ENCODE assay signal across 32 mouse cellular contexts in the genomic region with DNA sequence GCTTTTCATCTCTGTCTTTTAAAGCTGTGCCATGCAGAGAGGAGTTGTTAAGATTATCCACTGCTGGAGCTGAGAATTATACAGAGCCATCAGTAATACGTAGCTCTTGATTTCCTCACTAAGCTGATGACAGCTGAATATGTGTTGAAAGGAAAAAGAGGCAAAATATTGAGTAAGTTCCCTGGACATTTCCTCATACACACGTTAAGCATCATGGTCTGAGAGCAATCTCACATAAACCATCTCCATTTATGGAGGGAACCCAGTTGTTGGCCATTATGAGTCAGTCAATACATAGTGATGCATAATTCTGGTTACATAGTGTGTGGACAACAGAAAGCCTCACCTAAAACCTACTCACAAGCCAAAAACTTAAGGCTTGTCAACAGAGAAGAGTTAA. TPM values are rescaled to one million over a fixed set of nuclear protein-coding genes. Genes with fewer than 3 reads are reported as not detected.
DNase-seq lines count a peak whose midpoint lies in the region; ATAC-seq and TF ChIP-seq lines count a peak whose summit lies in the region.
"Had no signal": no experiment of that assay in that cellular context is flagged by ENCODE, and none has a peak within 500 bp of the region (broad histone marks: within the 10 kb centered on the region; RNA-seq: fewer than 3 reads in every experiment).

No protein-coding gene starts in this region.

- H3K4me2 ChIP-seq in lung, postnatal 0 days (replicated peaks; ENCODE audit: low read depth, low read length) = no peak overlapping the region
- H3K4me2 ChIP-seq: embryonic facial prominence, embryonic 13.5 days; forebrain, embryonic 13.5 days; heart, embryonic 12.5 days; heart, embryonic 15.5 days; hindbrain, embryonic 13.5 days had no signal

- H3K36me3 ChIP-seq in lung, postnatal 0 days (ENCODE audit: insufficient read depth, low read length) = no peaks in the 10 kb centered on the region
- H3K36me3 ChIP-seq: embryonic facial prominence, embryonic 10.5 days; embryonic facial prominence, embryonic 13.5 days; forebrain, embryonic 10.5 days; G1E; heart, embryonic 12.5 days; heart, embryonic 15.5 days; hindbrain, embryonic 10.5 days; hindbrain, embryonic 13.5 days had no signal

- H3K9ac ChIP-seq in lung, postnatal 0 days (replicated peaks; ENCODE audit: low read depth) = no peak overlapping the region
- H3K9ac ChIP-seq: embryonic facial prominence, embryonic 13.5 days; forebrain, embryonic 13.5 days; heart, embryonic 12.5 days; heart, embryonic 15.5 days; hindbrain, embryonic 13.5 days had no signal

- H3K27ac ChIP-seq in lung, postnatal 0 days (ENCODE audit: low read length) = no peak overlapping the region
- H3K27ac ChIP-seq: embryonic facial prominence, embryonic 10.5 days; embryonic facial prominence, embryonic 13.5 days; forebrain, embryonic 10.5 days; forebrain, embryonic 13.5 days; gastrocnemius, adult 2 months; heart, embryonic 15.5 days; hindbrain, embryonic 10.5 days; hindbrain, embryonic 13.5 days had no signal

- TF ChIP-seq CTCF in lung, postnatal 0 days (IDR thresholded peaks at IDR 0.05) = no peak

- no peaks in the 10 kb centered on the region for H3K4me1 ChIP-seq in lung, postnatal 0 days (ENCODE audit: insufficient read depth, low read depth, low read length)
- H3K4me1 ChIP-seq: forebrain, embryonic 10.5 days; forebrain, embryonic 13.5 days; heart, embryonic 12.5 days; heart, embryonic 15.5 days; hindbrain, embryonic 10.5 days; hindbrain, embryonic 13.5 days had no signal

- 38% methylated on average over 2 of the region's 2 CpGs for WGBS in lung, postnatal 0 days

- H3K9me3 ChIP-seq in lung, postnatal 0 days (ENCODE audit: low read length) = no peaks in the 10 kb centered on the region
- H3K9me3 ChIP-seq: embryonic facial prominence, embryonic 10.5 days; embryonic facial prominence, embryonic 13.5 days; forebrain, embryonic 10.5 days; forebrain, embryonic 13.5 days; G1E; heart, embryonic 15.5 days; hindbrain, embryonic 10.5 days had no signal

- peak; percentile 71 for DNase-seq in lung, postnatal 0 days (ENCODE audit: low spot score)
- no peak for DNase-seq in lung, postnatal 25 days (ENCODE audit: low spot score)
- DNase-seq in ovary, postnatal 14 days (ENCODE audit: low spot score) = no peak
- DNase-seq in left cerebral cortex, adult 9 months (ENCODE audit: low spot score in 2 of 2) = no peak
- DNase-seq in layer of hippocampus, adult 11-12 months (ENCODE audit: low spot score) = no peak
- DNase-seq: adrenal gland, adult 8-10 months; adrenal gland, postnatal 25 days; B cell, adult 2 months; cerebellum, adult 11-12 months; cerebellum, adult 8-10 months; cerebellum, postnatal 10 days; cerebellum, postnatal 36 days; embryo, embryonic 11 days; gastrocnemius, adult 2 months; gastrocnemius, postnatal 14 days; heart, adult 18-20 months; heart, postnatal 10 days; heart, postnatal 36 days had no signal

- no peak overlapping the region for H3K4me3 ChIP-seq in lung, postnatal 0 days (ENCODE audit: low read depth, low read length)
- H3K4me3 ChIP-seq: embryonic facial prominence, embryonic 10.5 days; embryonic facial prominence, embryonic 13.5 days; forebrain, embryonic 10.5 days; forebrain, embryonic 13.5 days; gastrocnemius, adult 2 months; heart, embryonic 12.5 days; heart, embryonic 15.5 days; hindbrain, embryonic 10.5 days; hindbrain, embryonic 13.5 days had no signal

- ATAC-seq in lung, postnatal 0 days = peak; percentile 52
- ATAC-seq in granulocyte monocyte progenitor cell, adult 5-6 weeks (replicated peaks; ENCODE audit: poor library complexity, severe bottlenecking) = peak; percentile 68
- 0 out of 2 replicates have a peak, but pooled peaks have one; percentile 25 for ATAC-seq in monocyte, adult 5-6 weeks (replicated peaks; ENCODE audit: insufficient number of reproducible peaks, low FRiP score, low TSS enrichment, poor library complexity, severe bottlenecking)
- ATAC-seq: forebrain, embryonic 13.5 days; forebrain, embryonic 16.5 days; hindbrain, embryonic 16.5 days had no signal

- no peak for TF ChIP-seq EP300 in lung, postnatal 0 days (IDR thresholded peaks at IDR 0.05)

- no peaks in the 10 kb centered on the region for H3K27me3 ChIP-seq in lung, postnatal 0 days (replicated peaks; ENCODE audit: insufficient read depth, low read length)
- H3K27me3 ChIP-seq: CH12.LX; embryonic facial prominence, embryonic 13.5 days; forebrain, embryonic 13.5 days; heart, embryonic 12.5 days; heart, embryonic 15.5 days; hindbrain, embryonic 13.5 days had no signal

RNA-seq across cellular contexts. Expression of a gene that starts 7.1 kb away (rescaled TPM):
- polyA plus RNA-seq in lung, postnatal 0 days (2015; fragmentation: Nextera tagmentation; extraction: Ambion mirVana) = 4.6 and 5.0 TPM in 2 replicates
- 50.8 and 51.6 TPM in 2 replicates for total RNA-seq in granulocyte monocyte progenitor cell, adult 5-6 weeks (2014; fragmentation: Nextera tagmentation)
- 17.3 and 22.7 TPM in 2 replicates for total RNA-seq in granulocyte monocyte progenitor cell, adult 5-6 weeks (2017)
- 3.1 to 7.7 TPM (median 4.9 TPM) in 3 replicates for total RNA-seq in monocyte, adult 5-6 weeks (2017)
- total RNA-seq: G1E had no signal
- polyA plus RNA-seq: G1E had no signal

RNA-seq across cellular contexts. Expression of a gene that starts 44.1 kb away (rescaled TPM):
- polyA plus RNA-seq in lung, postnatal 0 days (2015; fragmentation: Nextera tagmentation; extraction: Ambion mirVana) = 4.2 and 6.1 TPM in 2 replicates
- total RNA-seq in granulocyte monocyte progenitor cell, adult 5-6 weeks (2014; fragmentation: Nextera tagmentation) = not detected in 2 replicates
- not detected in 2 replicates for total RNA-seq in granulocyte monocyte progenitor cell, adult 5-6 weeks (2017)
- total RNA-seq in monocyte, adult 5-6 weeks (2017) = not detected in 3 replicates
- total RNA-seq: CH12.LX had no signal
- polyA plus RNA-seq: embryonic facial prominence, embryonic 10.5 days; forebrain, embryonic 10.5 days; forebrain, embryonic 13.5 days; G1E had no signal

RNA-seq across cellular contexts. Expression of a gene that starts 57.8 kb away (rescaled TPM):
- 2.9 and 3.6 TPM in 2 replicates for polyA plus RNA-seq in lung, postnatal 0 days (2015; fragmentation: Nextera tagmentation; extraction: Ambion mirVana)
- 3.4 and 4.8 TPM in 2 replicates for total RNA-seq in granulocyte monocyte progenitor cell, adult 5-6 weeks (2014; fragmentation: Nextera tagmentation)
- total RNA-seq in granulocyte monocyte progenitor cell, adult 5-6 weeks (2017) = 2.2 and 2.8 TPM in 2 replicates
- total RNA-seq in monocyte, adult 5-6 weeks (2017) = 0.53 to 4.3 TPM (median 2.5 TPM) in 3 replicates
